Mouse (Mus musculus): ENCODE measurements around the gene Fes.
"Not testable (repeated sequence)": the region's sequence is repeated elsewhere in the genome, so short reads cannot be mapped to it uniquely, and the experiment has no call there.

Fes gene

DNA sequence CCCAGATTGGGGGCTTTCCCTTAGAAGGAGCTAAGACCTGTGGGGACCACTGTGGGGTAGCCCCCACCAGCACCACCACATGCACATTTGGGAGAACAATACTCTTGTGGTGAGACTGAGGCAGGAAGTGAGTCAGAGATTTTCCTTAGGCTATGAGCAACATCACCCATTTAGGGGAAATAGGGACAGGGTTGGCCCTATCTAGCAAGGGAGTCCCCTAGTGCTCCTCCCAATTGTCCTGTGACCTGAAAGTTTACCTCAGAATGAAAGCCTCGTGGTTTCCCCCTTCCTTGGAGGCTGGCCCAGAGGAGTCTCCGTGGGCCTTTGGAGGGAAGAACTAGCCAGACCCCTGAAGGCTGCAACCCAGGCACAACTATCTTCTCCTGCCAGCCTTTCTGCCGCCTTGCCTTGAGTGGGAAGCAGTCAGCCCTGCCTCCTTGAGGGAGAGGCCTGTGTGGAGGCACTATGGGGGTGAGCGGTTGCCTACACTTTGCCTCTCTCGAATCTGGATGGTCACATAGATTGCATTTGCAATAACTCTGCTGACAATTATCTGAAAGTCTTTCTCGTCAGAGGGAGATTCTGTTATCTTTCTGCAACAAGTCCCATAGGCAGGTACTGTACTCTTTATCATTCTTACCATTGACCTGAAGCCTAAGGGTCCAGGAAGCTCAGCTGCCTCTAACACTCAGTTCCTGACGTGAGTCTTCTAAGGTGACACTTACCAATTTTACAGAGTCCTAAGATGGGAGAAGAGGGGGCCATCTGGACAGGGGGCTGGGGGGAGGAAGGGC, 16.6 kb upstream of the Fes start:
- no peak for DNase-seq

DNA sequence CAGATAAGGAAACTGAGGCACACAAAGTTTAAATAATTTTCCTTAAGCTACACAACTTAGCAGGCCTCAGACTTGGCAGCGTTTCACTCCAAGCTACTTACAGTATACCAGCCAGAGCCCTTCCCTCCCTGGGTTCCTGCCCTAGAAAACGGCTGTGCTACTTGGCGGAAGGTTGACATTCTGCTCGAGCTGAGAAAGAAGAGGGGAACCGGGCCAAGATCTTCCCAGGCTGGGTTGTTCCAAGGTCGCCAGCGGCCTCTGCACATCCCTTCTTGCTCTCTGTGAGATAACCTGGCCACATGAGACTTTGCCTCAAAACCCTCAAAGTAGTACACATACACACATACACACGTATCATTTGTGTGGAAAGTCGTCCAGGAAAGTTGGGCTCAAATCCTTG, 15.8 kb upstream of the Fes start:
- DNase-seq = peak; percentile 62

DNA sequence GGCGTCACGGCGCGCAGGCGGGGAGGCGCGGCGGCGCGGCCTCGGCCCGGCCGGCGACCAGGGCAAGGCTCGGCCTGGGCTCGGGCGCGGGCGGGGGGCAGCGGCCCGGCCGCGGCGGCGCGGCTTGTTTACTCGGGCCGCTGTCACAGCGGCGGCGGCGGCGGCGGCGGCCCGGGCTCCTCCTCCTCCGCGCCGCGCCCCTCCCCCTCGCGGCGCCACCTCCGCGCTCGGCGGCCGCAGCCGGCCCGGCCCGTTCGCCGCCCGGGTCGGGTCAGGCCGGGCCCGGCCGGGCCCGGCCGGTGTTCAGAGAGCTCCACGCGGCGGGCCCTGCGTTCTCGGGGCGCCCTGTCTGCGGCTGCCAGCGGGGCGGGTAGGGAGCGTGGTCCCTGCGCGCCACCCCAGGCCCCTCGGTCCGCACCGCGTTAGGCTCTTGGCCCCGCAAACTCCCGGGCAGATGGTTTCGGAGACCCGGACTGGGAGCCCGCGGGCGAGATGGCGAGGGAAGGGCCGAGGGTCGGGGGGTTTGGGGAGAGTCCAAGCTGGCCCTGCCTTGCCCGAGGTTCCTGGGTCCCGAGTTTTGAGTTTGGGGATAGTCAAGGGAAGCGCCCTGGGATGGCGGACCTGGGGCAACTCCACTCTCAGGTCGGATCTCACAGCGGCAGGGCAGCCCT, 15.0 kb upstream of the Fes start:
- peak; percentile 54 for DNase-seq

DNA sequence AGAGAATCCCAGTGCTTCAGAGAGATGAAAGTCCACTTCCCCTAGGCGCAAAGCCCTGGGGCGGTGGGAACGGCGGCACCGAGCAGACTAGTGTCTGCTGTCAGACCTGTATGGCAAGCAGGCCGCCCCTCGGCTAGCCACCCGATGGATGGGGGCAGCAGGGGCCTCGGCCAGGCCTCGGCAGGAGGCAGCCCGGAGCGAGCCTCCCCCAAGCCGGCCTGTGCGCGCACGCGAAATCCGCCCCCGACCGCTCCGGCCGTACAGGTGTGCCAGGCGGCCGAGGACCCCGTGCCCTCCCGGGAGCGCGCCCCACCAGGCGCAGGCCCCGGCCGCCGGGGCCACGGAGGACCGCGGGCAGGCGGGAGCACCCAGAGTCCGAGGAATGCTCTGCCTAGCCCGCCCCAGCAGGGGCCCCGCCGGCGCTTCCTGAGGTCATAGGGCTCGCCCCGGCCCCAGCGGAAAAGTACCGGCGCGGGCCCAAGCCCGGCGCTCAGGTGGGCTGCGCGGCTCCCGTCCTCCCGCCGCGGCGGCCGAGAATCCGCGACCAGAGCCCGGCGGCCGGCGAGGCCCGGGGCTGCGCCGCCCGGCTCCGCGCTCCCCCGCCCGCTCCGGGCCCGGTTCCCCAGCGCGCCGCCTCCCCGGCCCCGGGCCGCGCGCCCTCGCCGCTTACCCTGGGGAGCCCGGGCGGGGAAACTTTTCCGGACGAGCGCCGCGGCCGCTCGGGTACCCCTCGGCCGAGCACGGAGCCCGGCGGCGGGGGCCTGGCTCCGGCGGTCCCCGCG, 14.3 kb upstream of the Fes start:
- no peak for DNase-seq

DNA sequence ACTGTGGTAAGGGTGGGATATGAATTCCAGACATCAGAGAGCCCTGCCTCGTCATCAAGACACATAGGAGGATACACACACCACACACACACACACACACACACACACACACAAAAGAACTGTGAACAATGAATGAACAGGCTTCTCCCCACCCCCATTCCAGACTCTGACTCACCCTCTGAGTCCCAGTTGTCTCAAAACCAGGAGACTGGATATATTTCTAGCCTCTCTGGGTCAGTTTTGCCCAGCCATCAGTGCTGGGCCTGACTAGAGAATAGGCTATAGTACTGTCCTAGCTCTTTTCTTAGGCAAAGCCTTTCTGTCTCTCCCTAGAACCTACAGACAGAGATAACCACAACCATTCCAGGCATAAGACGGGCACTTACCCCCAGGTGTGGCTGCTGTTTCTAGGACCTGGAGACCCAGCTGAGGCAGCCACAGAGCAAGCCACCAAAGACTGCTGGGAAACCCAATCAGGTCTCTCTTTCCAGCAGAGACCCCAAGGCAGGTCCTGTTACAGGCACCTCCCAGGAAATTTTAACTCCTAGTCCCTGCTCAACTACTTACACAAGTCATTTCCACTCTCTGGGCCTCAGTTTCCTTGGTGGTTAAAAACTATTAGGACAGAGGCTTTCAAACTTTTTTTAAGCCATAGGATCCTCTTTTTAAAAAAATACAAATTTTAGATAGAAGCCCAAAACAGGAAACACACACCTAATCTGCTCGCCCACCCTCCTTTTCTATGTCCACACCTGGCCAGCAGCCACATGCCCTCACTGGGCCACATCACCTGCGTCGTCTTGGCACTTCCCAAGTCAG, 13.5 kb upstream of the Fes start:
- DNase-seq = peak; percentile 52

DNA sequence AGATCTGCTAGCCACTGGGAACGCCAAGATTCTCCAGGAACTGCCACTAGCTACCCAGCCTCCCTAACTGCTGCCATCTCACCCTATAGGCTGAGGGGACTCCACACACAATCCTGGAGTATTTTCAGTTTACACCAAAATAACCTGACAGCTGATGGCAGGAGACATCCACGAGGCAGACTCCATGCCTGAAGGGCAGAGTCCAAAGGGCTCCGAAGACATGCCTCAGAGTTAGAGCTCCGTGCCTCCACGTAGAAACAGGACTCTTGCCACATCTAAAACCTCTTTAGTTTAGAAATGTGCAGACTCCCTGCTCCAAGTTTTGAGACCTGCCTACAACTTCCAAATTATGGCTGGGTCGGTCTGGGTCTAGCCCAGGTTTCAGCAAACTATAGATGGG, 12.8 kb upstream of the Fes start:
- no peak for DNase-seq

DNA sequence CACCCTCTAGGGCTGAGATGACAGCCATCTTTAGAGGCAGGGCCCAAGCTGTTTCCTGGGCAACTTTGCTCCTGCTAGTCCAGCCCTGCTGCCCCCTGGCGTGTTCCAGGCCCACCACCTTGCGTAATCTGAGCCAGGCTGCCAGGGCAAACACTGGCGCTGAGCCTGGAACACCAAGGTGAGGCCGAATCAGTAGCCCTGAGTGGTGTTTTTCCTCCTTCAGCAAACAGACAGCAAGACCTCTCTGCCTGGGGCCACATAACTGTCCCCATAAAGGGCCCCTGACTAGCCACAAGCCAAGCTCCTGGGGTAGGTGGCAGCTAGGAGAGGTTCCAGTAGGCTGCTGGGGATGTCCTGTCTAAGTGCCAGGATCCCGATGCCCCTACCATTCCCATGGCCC, 12.4 kb upstream of the Fes start:
- DNase-seq = no peak

DNA sequence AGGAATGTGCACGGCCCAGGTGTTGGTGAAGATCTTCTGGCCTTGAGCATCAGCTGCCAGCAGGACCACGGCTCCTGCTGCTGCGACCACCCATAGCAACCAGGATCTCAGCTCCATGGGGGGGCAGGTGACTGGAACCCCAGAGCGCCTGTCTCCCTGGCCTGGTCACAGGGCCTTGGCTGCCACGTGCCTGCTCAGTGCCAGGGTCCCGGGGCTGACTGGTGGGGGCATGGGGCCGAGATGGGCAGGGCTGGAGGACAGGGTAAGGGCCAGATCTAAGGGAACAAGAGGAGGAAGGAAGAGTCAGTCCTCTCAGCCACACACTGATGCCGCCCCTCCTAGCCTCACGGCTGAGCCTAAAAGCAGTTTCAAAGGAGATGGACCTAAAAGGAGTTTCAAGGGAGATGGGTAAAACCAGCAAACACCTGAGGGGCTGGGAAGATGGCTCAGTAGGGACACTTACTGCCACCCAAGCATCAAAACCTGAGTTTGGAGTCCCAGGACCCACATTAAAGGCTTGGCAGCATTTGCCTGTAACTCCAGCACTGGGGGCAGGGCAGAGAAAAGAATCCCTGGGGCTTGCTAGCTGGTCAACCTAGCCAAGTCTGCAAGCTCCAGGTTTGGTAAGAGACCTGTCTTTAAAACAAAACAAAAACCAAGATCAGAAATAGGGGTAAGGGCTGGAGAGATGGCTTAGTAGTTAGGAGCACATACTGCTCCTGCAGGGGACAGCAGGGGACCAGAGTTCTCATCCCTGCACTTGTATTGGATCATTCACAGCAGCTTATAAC, 11.1 kb upstream of the Fes start:
- DNase-seq = no peak

DNA sequence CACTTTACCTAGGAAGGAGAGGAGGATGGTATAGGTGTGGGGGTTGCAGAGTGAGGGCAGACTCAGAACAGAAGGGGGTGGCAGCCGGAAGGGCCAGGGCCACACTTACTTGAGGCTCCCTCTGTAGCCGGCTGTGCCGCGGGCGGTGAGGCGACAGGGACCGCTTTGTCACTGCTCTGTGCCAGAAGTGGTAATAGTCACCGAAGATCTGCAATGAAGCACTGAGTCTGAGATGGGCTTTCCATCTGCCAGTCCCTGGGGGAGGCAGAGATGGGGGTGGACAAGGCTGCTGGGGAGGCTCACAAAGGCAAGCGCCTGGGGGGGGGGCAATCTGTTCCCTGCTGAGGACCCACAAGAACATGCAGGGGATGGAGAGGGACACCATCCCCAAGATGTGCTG, 10.2 kb upstream of the Fes start:
- DNase-seq = peak; percentile 75

DNA sequence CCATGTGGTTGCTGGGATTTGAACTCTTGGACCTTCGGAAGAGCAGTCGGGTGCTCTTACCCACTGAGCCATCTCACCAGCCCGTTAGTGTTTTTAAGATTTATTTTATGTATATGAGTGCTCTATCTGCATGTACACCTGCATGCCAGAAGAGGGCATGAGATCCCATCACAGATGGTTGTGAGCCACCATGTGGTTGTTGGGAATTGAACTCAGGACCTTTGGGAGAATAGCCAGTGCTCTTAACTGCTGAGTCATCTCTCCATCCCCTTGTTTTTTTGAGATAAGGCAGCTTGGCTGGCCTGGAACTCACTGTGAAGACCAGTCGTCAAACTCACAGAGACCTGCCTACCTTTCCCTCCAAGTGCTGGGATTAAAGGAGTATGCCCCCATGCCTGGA, 8.7 kb upstream of the Fes start:
- not testable (repeated sequence) for DNase-seq

DNA sequence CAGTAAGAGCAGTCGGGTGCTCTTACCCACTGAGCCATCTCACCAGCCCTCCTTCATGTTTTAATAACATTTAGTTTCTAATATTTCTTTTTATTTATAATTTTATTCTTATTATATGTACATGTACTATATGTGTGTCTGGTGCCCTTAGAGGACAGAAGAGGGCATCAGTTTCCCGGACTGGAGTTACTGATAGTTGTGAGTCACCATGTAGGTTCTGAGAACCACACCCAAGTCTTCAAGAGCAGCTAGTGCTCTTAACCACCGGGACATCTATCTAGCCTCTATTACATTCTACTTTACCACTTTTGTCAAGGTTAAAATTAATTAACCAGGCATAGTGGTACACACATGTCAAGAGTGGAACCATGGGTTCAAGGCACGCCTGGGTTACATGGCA, 6.9 kb upstream of the Fes start:
- no peak for DNase-seq

DNA sequence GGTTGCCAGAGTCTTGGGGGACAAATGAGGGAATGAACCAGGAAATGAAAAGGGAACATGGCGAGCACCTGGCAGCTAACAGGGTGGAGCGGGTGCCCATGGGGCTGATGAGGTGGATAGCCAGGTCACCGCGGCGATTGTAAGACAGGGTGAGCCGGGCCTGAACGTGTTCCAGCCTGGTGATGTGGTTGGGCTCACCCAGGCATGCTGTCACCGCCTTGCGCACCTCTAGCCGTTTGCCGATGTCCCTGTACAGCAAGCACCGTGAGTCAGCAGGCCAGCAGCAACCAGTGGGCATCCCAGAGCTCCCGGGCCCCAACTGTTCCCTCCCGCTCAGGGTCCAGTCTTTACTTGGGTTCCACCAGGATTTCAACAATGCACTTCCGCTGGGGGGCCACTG, 4.4 kb upstream of the Fes start:
- no peak for DNase-seq

DNA sequence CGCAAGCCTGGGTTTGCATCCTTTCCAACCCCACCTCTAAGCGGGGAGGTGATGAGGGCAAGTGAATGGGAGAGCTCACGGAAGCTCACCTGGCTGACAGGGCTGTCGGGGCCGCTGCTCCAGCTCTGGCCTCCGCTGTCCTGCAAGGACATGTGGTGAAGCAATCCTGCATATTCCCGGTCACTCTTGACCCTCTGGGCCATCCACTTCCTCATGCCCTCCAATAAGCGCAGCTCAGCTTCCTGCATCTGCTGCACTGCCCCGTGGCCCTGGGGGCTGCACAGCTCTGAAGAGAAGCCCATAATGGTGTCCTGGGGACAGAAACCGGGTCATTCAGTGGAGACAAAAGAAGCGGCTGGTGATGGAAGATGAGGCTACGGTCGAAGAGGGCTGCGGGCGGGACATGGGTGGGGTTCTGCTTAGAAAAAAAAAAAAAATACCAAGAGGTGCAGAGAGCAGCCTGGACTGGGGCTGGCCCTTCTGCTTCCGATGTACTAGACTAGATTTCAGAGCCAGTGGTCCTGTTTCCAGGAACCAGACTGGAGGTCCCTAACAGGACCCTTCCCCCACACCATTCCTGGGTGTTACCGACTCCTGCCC, 613 bp downstream of the Fes start:
- DNase-seq = no peak

DNA sequence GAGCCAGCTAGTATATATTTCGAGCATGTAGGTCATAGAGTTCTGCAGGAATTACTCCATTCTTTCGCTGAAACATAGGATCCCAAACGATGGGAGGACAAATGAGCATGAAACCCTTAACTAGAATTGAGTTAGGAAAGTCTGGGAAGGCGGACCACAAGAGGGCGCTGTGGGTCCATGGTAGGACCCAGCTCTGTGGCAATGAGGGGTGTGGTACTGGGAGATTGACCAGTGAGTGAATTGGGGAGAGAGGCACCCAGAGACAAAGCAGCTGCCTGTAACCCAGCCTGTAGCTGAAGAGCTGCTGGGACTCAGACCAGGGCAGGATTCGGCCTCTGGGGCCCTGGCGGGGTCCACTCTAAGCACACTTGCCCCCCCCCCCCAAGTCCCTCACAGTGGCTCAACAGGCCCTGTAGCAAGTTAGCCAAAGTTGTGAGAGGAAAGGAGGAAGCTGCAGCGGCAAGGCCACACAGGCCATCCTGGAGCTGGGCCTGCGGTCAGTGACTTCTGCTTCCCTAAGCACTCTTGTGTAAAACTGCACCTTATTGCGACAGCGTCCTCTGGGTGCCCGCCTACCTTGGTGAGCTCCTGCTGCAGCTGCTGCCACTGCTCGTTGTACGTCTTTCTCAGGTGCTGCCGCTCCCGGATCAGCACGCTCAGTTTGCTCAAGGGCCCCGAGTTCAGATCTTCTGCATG, 1.4 kb downstream of the Fes start:
- DNase-seq = peak; percentile 84

DNA sequence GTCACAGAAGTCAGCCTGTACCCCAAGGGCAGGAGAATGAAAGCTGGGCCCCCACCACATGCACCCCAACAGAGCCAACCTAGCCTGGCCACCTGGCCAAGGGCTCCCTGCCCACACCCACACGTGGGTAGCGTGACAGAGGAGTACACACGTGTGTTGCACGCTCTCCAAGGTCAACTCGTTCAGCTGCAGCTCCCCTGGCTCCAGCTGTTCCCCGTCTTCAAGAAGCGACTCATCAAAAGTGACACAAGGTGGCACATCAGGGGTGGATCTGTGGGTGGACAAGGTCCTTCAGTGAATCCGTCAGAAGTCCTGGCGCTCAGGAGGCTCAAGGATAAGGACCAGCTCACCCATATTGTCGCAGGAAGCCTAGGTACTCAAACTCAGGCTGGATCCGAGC, 4.8 kb downstream of the Fes start:
- no peak for DNase-seq

DNA sequence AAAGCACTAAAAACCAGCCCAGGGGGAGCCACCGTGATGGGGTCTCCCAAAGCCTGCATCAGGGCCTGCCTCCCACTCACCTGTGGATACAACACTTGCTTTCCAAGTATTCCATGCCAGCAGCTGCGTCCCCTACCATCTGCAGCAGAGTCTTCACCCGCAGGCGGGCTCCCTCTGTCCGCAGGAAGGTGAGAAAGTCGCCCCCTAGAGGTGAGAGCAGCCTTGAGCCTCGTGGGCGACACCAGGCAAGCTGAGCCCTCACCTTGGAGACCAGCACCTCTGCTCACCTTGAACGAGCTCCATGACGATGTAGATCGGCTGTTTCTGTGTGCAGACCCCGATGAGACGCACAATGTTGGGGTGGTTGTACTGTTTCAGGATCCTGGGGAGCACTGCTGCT, 8.2 kb downstream of the Fes start:
- no peak for DNase-seq

DNA sequence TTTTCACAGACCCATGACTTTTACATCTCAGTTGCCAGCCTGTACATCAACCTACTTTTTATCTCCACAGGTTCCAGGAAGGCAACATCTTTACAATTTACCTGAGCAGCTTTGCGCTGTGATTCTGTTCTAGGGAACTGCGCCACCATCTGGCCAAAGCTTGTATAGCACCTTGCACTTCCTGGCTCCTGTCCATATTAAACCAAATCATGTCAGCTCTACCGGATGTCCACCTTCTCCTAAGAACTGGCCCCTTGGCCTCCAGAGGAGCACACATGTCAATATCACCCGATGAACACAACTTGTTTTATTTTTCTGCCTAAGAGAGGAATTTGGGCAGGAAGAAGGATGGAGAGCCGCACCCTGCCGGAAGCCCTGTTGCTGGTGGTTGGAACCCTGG, 10.3 kb downstream of the Fes start:
- DNase-seq = no peak

DNA sequence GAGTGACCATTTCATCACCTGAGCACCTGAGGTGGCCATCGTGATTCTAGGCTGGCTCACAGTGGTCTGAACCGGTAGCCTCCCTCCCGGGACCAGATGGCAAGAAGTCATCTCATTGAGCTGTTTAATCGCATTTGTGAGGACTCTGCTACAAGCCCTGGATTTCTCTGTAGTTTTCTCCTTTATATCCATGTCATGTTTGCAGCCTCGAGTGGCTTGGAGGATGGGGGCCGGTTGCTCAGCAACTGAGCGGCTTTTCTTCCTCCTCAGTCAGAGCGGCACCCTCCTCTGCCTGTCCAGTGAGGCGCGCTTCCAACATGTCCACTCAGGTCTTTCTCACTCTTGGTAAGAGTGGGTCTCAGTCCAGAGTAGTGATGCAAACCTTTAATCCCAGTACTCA, 11.6 kb downstream of the Fes start:
- DNase-seq = no peak

DNA sequence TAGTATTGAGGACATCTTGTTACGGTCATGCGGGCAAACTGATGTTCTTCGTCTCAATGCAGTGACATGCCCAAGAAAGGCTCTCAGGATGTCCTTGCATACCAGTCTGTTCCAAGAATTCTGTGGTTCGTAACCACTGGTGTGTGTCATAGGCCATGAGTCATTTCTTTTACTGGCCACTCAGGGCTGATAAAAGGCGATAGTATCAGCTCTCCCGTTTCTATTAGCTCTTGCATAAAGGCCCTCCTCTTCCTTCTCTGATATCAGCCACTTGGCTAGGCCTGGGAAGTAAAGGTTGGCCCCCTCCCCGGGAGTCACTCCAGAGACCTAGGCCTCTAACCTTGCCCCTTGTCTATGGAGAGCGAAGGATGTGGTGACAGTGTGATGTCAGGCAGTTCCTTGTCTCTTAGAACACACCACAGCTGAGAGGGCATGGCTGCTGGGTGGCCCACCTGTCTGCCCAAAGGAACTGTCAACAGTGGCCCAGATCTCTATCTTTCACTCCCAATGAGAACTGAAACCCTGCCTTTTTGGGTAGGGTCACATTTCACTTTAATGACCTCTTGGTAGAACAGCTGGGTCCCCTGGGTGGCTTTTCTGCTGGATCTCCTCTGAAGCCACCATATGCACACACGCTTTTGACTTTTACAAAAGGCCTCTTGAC, 12.2 kb downstream of the Fes start:
- DNase-seq = no peak

DNA sequence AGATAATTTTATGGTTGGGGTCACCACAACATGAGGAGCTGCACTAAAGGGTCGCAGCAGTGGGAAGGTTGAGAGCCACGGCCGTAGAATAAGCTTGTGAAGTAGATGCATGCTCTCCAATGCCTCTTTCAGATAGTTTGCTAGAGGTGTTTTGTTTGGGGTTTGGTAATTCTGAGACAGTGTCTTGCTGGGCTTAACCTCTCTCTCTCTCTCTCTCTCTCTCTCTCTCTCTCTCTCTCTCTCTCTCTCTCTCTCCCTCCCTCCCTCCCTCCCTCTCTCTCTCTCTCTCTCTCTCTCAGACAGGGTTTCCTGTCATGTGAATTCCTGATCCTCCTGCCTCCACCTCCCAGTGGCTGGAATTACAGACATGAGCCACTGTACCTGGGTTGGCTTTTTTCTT, 13.0 kb downstream of the Fes start:
- no peak for DNase-seq

DNA sequence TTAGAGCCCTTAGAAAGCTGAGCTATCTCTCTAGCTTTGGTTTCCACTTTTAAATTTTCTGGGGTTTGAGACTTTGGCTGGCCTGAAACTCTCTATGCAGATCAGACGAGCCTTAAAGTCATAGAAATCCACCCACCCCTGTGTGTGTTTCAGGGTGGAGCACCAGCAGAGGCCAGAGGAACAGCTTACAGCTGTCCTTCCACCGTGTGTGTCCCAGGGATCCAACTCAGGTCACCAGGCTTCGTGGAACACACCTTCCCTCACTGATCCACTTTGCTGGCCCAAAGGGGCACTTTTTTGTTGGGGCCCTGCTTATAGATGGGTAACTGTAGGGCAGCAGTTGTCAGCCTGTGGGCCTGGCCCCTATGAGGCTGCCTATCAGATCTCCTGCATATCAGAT, 13.5 kb downstream of the Fes start:
- DNase-seq = no peak

All from right cerebral cortex, adult 18-20 months (tissue).